Mouse (Mus musculus) heart, postnatal 0 days (tissue): ENCODE data around the gene Med20. TPM values are rescaled to one million over a fixed set of nuclear protein-coding genes. Genes with fewer than 3 reads are reported as not detected.
"Not testable (repeated sequence)": the region's sequence is repeated elsewhere in the genome, so short reads cannot be mapped to it uniquely, and the experiment has no call there.

Source experiments
- ATAC-seq: fragments of 200-750 bp; cut with Nextera tagmentation; 2 replicates; pipeline ENCODE4 v1.8.0; 2017; ENCODE audit warnings: low read depth, moderate number of reproducible peaks, moderate library complexity; ENCODE audit not compliant: insufficient read depth
- DNase-seq: peaks from one replicate; pipeline ENCODE4 v3.0.0-alpha.2; 2016; ENCODE audit warnings: low spot score
- H3K27ac ChIP-seq: fragments of 300-500 bp; sonication (generic); 2 replicates; pipeline ENCODE4 v1.5.1; 2014; ENCODE audit warnings: low read depth, mild to moderate bottlenecking
- H3K27me3 ChIP-seq: fragments of 300-500 bp; sonication (generic); 2 replicates; pipeline ENCODE4 v1.6.1; 2014; ENCODE audit warnings: low read length, mixed read lengths; ENCODE audit not compliant: control insufficient read depth, insufficient read depth
- H3K36me3 ChIP-seq: fragments of 300-500 bp; sonication (generic); replicated peaks from 2 replicates; pipeline ENCODE4 v1.6.1; 2014; ENCODE audit warnings: low read length, mixed read lengths; ENCODE audit not compliant: control insufficient read depth, insufficient read depth
- H3K4me1 ChIP-seq: fragments of 300-500 bp; sonication (generic); 2 replicates; pipeline ENCODE4 v1.6.1; 2014; ENCODE audit warnings: antibody characterized with exemption; ENCODE audit not compliant: control insufficient read depth, insufficient read depth
- H3K4me2 ChIP-seq: fragments of 300-500 bp; sonication (generic); 2 replicates; pipeline ENCODE4 v1.6.1; 2014; ENCODE audit warnings: low read depth, mild to moderate bottlenecking, low read length, moderate library complexity
- H3K4me3 ChIP-seq: fragments of 300-500 bp; sonication (generic); 2 replicates; pipeline ENCODE4 v1.5.1; 2014; ENCODE audit warnings: low read depth, low read length
- H3K9ac ChIP-seq: fragments of 300-500 bp; sonication (generic); replicated peaks from 2 replicates; pipeline ENCODE4 v1.6.1; 2014; ENCODE audit warnings: low read depth, low read length, mixed read lengths
- H3K9me3 ChIP-seq: fragments of 300-500 bp; sonication (generic); replicated peaks from 2 replicates; pipeline ENCODE4 v1.6.1; 2016; ENCODE audit warnings: low read length; ENCODE audit not compliant: control insufficient read depth
- CTCF ChIP-seq: IDR thresholded peaks from 2 replicates; pipeline ENCODE4 v1.5.1; 2016; ENCODE audit warnings: antibody characterized with exemption, control low read depth, low read depth
- EP300 ChIP-seq: IDR thresholded peaks from 2 replicates; pipeline ENCODE4 v1.6.1; 2016; ENCODE audit warnings: antibody characterized with exemption, low read depth
- WGBS: fragments of 180-500 bp; shearing (Covaris S2); extraction: QIAGEN DNeasy Blood & Tissue Kit; methylation state at CpG from one replicate; pipeline ENCODE4 v1.1.7; 2014; 5-methylcytosine and 5-hydroxymethylcytosine counted together
- polyA plus RNA-seq: library from polyadenylated mRNA; unstranded; fragments of >200 nt; fragmentation: Nextera tagmentation; extraction: Ambion mirVana; gene quantifications from 2 replicates; pipeline ENCODE4 v1.2.1, GENCODE M21; 2015
- total RNA-seq: library from RNA; depleted of rRNA; stranded (reverse); fragments of >200 nt; gene quantifications from 2 replicates; pipeline ENCODE4 v1.2.3, GENCODE M21; 2014; ENCODE audit warnings: low replicate concordance

The Med20 gene
- total and polyA plus RNA-seq, 2 experiments from 2014 or later = 21.8 to 26.5 TPM

DNA sequence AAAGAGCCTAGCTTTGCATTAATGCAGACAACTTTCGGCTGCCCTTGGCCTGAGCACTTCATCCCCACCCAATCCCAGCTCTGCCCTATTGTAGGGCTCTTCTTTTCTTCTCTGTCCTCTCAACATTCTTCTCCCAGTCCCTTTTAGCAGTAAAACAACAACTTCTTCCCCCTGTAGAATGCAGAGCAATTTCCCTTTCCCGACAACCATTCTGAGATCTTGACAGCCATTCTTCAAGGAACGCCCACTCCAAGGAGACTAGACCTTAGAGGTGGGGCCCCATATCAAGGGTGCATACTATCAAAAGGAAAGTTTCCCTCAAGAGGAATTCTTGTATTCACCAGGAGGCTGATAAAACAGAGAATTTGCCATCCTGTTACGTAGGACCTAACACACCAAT, 37.6 kb downstream of the Med20 start:
- H3K27ac ChIP-seq = no peak overlapping the region
- TF ChIP-seq CTCF (no peak), EP300 (no peak)
- DNase-seq (no peak), ATAC-seq (no peak)
- no peaks in the 10 kb centered on the region for H3K4me1 ChIP-seq
- H3K4me3 ChIP-seq = no peak overlapping the region
- no peaks in the 10 kb centered on the region for H3K36me3 ChIP-seq
- no peak overlapping the region for H3K9ac ChIP-seq
- no peaks in the 10 kb centered on the region for H3K27me3 ChIP-seq
- no peak overlapping the region for H3K4me2 ChIP-seq
- no peaks in the 10 kb centered on the region for H3K9me3 ChIP-seq
- 68% methylated on average over 4 of the region's 4 CpGs for WGBS

DNA sequence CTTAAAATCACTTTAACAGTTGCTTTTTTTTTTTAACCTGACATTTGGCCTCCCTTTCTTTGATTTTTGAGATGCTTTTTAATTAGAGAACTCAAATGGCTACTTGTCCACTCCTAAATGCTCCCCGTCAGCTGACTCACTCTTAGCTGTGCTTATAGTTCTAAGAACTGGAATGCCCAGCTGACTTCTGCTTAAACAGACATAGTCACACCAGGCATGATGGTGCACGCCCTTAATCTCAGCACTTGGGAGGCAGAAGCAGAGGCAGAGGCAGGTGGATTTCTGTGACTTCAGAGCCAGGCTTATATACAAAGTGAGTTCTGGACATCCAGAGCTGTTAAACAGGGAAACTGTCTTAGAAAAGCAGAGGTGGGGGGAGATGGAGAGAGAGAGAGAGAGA, 40.6 kb downstream of the Med20 start:
- no peaks in the 10 kb centered on the region for H3K4me1 ChIP-seq
- no peaks in the 10 kb centered on the region for H3K27me3 ChIP-seq
- H3K4me3 ChIP-seq = no peak overlapping the region
- DNase-seq (no peak), ATAC-seq (no peak)
- TF ChIP-seq CTCF = no peak
- TF ChIP-seq EP300 = no peak
- no peak overlapping the region for H3K9ac ChIP-seq
- H3K36me3 ChIP-seq = no peaks in the 10 kb centered on the region; the same call in 1 of the 2 replicates
- no peaks in the 10 kb centered on the region for H3K9me3 ChIP-seq
- no peak overlapping the region for H3K4me2 ChIP-seq
- H3K27ac ChIP-seq = no peak overlapping the region
- WGBS = 86% methylated on average over 2 of the region's 2 CpGs

DNA sequence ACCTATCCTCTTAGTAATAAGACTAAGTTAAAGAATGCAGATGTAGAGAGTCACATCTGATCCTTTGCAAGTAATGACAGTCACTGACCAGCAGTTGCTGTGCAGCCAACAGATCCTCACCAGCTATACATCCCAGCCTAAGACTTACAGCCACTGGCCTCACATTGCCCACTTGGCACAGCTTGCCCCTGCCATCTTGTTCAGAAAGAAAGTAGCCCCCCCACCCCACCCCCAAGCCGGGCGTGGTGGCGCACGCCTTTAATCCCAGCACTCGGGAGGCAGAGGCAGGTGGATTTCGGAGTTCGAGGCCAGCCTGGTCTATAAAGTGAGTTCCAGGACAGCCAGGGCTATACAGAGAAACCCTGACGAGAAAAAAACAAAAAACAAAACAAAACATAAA, 43.0 kb downstream of the Med20 start:
- not testable (repeated sequence) for H3K9me3 ChIP-seq, H3K4me2 ChIP-seq, H3K27ac ChIP-seq, ATAC-seq, H3K9ac ChIP-seq, H3K36me3 ChIP-seq, DNase-seq, H3K4me1 ChIP-seq, H3K4me3 ChIP-seq, H3K27me3 ChIP-seq
- WGBS = 96% methylated on average over 8 of the region's 8 CpGs

- Histone ChIP-seq H3K4me3 (no peak overlapping the region), H3K9me3 (no peaks in the 10 kb centered on the region), H3K27me3 (no peaks in the 10 kb centered on the region), H3K36me3 (no peaks in the 10 kb centered on the region; the same call in 1 of the 2 replicates), H3K27ac (no peak overlapping the region), H3K9ac (no peak overlapping the region), H3K4me1 (no peaks in the 10 kb centered on the region), H3K4me2 (no peak overlapping the region)
- no peak for TF ChIP-seq CTCF
- no peak for TF ChIP-seq EP300
- DNase-seq = no peak
- no peak for ATAC-seq
- WGBS = 85% methylated on average over 5 of the region's 5 CpGs
These were observed 44.3 kb downstream of the Med20 start for GRCm38 (mm10) chr17:47655697-47656096.

- Histone ChIP-seq H3K9me3 (no peaks in the 10 kb centered on the region), H3K27me3 (no peaks in the 10 kb centered on the region), H3K36me3 (no peaks in the 10 kb centered on the region; the same call in 1 of the 2 replicates), H3K4me2 (no peak overlapping the region), H3K27ac (no peak overlapping the region), H3K4me1 (no peaks in the 10 kb centered on the region), H3K9ac (no peak overlapping the region), H3K4me3 (no peak overlapping the region)
- ATAC-seq (no peak), DNase-seq (no peak)
- TF ChIP-seq CTCF = no peak
- TF ChIP-seq EP300 = no peak
- WGBS = 64% methylated on average over 4 of the region's 4 CpGs
These were observed 46.5 kb downstream of the Med20 start for GRCm38 (mm10) chr17:47657901-47658300.

- H3K9ac ChIP-seq = no peak overlapping the region
- no peak for TF ChIP-seq CTCF
- TF ChIP-seq EP300 = no peak
- DNase-seq (no peak), ATAC-seq (no peak)
- WGBS = 72% methylated on average over 3 of the region's 3 CpGs
- H3K4me2 ChIP-seq = no peak overlapping the region
- H3K27me3 ChIP-seq = no peaks in the 10 kb centered on the region
- no peak overlapping the region for H3K27ac ChIP-seq
- no peaks in the 10 kb centered on the region; the same call in 1 of the 2 replicates for H3K36me3 ChIP-seq
- H3K4me1 ChIP-seq = no peaks in the 10 kb centered on the region
- no peaks in the 10 kb centered on the region for H3K9me3 ChIP-seq
- H3K4me3 ChIP-seq = no peak overlapping the region
These were observed 47.4 kb downstream of the Med20 start for GRCm38 (mm10) chr17:47658741-47659243.
